Mouse (Mus musculus): ENCODE measurements around the gene Rreb1.

Gene Rreb1

DNA sequence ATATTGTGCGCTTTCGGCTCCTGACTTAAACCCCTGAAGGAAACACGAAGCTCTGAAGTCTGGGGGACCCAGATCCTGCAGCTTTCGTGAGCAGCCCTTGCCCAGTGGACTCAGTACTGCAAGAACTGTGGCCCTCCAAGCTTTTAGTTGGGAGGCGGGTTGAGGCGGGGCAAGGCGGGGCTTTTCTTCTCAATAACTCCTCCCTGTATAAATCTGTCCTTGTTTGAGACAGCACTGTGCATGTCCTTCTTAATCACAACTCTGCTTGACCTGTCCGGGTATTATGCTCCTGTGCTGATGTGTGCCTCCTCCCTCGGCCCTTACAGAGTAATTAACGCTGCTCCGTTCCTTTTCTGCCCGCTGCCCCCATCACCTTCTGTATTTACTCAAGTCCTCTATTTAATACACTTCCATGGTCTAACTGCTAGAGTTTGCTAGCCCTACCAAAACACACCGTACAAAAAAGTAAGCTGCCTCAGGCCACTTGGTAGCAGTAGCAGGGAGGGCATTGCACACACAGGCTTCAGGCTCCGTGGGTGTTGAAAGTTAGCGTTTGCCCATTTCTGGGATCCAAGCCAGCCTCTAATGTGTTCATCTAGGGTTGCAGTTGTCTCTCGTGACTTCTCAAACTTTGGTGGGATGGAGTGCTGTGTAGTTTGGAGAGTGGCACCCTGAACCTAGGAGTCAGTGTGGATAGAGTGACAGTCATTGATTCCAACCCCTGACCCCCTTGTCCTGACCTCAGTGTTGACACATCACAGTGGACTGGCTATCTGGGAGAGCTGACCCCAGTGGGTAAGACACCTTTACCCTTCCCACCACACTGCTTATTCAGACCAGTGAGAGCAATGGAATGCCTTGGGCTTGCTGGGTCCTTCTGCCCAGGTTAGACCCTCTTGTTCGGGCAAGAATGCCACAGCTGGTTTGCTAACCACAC, 164.0 kb downstream of the Rreb1 start:
- in situ Hi-C loops (cut with MseI, MboI): loop anchor here in 1 of 2 experiments (10.0 kb wide), 1 partner anchor 487 kb away; no protein-coding TSS in a partner anchor

DNA sequence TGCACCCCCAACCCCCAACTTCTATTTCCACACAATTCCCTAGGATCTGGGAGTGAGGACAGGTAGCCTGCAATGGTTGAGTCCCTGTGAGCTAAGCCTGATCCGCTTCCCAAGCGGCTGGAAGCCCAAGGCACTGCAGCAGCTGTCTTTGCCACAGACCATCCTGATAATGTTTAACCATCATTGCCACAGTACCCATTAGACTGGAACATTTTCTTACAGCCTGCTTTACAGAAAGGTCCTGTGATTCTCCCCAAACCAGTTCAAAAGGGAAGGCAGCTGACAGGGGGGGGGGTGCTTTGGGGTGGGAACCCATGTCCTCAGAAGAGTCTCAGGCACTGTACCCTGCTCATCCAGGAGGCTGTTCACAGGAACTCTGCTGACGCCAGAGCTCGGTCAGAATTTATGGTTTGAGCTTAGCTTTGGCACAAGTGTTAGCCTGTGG, 164.7 kb downstream of the Rreb1 start:
- in situ Hi-C loops (cut with MseI, MboI): loop anchor here in 1 of 2 experiments (10.0 kb wide), 1 partner anchor 488 kb away; no protein-coding TSS in a partner anchor

DNA sequence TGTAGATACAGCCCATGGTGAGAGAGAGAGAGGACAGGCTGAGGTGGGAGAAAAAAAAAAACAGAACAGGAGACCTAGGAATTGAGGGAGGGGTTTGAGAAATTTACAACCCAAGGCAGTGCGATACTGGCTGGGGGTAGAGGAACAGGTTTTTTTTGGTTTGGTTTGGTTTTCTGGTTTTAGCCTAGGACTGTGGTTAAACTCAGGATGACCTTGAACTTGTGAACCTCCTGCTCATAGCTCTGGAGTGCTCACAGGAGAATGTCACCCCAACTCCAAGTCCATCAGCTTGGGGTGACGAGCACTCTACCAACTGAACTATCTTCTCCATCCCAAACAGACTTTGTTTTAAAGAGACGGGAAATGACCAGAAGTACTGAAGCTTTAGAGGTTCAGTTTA, 165.3 kb downstream of the Rreb1 start:
- in situ Hi-C loops (cut with MseI, MboI): loop anchor here in 1 of 2 experiments (10.0 kb wide), 1 partner anchor 489 kb away; no protein-coding TSS in a partner anchor

DNA sequence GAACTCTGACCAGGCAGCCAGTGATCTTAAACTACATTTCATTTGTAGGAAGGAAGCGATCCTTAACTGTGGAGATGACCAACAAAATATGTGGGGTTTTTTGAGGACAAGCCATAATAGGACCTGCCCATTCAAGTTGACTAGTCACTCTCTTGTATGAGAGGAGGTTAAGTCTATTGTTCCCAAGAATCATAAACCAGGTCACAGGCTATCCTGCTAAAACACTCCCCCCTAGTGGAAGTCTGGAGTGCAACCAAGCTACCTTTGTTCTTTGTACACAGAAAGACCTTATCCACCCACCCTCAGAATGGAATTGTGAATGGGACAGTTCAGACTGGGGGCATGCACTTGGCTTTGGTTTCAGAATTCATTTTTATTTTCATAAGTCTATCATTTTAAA, 166.1 kb downstream of the Rreb1 start:
- in situ Hi-C loops (cut with MseI, MboI): loop anchor here in 1 of 2 experiments (10.0 kb wide), 1 partner anchor 490 kb away; no protein-coding TSS in a partner anchor

DNA sequence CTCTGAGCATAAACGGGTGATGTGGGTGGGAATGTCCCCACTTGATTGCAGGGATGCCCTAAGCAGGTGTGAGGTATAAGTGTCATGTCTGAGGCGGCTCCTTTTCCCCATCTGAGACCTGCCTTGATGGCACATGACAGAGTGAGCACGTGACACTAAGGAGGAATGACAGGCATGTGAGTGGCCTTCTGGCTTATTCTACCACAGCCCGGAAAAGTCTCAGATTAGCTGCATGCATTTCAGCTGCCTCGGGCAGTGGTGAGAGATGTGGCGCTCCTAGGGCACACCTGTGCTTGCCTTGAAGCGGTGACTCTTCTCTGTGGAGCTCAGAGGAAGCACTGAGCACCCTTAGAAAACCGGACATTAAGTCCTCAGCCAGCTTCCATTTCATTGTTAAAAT, 167.2 kb downstream of the Rreb1 start:
- in situ Hi-C loops (cut with MseI, MboI): loop anchor here in 1 of 2 experiments (10.0 kb wide), 1 partner anchor 491 kb away; no protein-coding TSS in a partner anchor

DNA sequence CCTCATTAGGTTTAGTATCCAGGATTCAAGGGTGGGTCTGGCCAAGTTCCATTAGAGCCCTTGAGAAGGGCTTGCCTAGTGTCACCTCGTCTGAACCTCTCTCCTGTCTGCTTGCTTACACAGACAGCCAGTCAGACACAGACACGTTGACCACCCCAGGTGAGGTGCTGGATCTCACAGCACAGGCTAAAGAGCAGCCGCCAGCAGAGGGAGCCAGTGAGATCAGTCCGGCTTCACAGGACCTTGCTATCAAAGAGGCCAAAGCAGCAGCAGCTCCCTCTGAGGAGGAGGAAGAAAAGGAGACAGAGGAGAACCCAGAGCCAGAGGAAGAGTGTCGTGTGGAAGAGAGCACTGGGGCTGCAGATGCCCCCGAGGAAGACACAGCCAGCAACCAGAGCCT, 168.5 kb downstream of the Rreb1 start:
- in situ Hi-C loops (cut with MseI, MboI): loop anchor here in 1 of 2 experiments (10.0 kb wide), 1 partner anchor 492 kb away; no protein-coding TSS in a partner anchor

DNA sequence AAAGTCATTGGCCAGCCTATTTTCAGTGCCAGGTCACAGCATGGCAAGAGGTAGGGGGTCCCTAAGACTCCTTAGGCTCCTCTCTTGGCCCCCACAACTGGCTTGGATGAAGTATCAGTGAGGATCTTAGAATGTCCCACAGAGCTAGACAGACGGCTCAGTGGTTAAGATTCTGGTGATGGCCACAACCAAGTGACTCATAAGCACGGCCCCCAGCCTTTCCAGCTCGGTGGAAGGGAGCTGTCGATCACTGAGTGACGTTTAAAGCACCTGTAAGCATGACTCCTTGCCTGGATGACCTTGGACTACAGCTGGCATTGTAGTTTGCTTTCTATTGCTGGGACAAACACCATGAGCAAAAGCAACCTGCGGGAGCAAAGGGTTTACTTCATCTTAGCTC, 174.8 kb downstream of the Rreb1 start:
- in situ Hi-C loops (cut with MseI, MboI): no loop called here

DNA sequence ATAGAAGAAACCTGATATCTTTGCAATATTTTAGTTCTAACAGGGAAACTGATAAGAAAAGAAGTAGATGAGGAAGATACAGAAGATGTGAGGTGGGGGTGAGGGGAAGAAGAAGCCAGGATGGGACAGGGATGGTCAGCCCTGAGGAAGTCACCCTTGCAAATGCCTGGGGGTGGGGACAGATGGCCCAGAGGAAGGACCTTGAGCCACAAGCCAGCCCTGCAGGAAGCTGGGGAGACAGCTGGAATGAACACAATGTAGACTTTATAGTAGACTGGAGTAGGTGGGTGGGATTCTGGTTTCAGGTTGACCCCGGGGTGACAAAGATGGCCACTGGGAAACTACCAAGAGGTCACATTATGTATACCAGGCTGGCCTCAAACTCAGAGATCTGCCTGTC, 176.1 kb downstream of the Rreb1 start:
- in situ Hi-C loops (cut with MseI, MboI): no loop called here

DNA sequence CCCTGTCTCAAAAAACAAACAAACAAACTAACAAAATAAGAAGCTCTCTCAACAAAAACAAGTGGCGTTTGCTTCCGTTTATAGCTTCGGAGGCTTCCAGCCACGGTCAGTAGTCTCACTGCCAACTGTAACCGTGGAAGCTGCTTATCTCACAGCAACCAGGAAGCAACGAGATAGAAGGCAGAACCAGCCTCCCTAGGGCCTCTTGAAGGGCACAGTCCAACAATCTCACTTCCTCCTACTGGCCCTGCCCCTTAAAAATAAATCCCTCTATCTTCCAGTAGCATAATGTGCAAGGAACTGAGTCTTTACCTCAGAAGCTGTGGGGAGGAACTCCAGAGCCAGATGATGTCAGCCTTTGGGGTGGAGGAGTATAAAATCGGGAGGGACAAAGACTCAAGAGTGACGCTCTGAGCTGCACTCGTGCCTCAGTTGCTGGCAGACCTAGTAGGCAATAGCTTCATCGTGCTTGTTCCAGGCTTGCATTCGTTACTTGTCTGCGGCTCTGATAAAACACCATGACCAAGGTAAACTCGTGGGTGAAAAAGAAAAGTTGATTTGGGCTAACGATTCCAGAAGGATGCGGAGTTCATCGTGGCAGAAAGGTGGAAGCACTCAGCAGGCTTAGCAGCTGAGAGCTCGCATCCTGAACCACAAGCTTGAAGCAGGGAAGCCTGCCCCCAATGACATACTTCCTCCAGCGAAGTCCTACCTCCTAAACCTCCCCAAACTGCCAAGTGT, 180.5 kb downstream of the Rreb1 start:
- in situ Hi-C loops (cut with MseI, MboI): no loop called here

DNA sequence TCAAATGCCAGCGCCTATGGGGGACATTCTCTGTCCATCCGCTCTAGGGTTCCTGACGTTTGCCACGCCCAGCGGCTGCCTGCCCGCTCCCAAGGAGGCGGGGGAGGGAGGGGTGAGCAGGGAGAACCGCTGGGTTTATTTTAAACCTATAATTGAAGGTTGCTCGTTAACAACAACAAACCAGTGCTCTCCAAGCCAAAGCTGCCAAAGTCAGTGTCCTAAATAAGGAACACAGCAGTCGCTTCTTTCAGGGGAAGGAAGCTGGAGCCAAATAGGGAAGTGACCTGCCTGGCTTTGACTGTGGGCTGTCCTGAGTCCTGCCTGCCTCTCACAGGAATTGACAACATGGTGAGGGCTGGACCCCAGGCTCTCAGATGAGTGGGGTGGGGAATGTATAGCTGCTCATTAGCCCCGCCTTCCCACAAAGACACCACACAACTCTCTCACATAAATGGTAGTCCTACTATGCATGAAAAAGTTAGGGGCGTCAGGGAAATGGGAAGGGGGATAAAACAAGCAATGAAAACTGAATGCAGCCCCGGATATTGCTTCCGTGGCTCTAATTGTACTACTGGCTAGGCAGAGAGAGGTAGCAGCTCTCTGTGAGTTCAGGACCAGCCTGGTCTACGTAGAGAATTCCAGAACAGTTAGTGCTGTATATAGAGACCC, 181.2 kb downstream of the Rreb1 start:
- in situ Hi-C loops (cut with MseI, MboI): no loop called here

DNA sequence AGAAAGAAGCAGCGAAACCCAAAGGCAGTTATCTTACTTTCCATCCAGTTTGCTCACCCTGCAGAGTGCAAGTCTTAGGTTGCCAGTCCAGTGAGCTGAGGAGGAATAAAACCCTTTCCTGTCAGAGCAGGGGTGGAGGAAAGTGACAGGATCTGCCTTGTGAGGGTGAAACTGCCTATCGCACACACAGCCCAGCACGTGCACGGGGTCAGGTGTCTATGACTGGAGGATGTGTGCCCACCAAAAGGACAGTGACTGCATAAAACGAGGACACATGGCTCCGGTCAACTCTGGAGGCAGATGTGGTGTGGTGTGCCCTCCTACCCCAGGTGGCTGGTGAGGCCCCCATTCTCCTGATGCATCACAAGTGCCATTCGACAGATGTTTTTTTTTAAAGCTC, 181.7 kb downstream of the Rreb1 start:
- in situ Hi-C loops (cut with MseI, MboI): no loop called here

DNA sequence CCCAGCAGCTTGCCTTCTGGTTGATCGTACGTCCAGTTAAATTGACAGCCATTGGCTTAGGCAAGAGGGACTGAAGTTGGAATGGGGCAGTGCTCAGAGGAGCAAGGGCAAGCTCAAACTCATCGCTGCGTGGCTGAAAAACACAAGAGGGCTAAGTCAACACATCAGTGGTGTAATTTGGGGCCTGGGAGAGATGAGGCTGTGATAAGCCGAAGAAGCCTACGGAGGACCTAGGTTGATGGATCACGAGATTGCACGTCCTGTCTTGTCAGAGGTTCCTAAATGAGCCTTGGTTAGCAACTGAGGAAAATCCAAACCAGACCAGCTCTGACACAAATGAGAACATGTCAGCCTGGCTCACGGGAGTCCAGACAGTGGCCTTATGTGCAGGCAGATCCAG, 184.3 kb downstream of the Rreb1 start:
- in situ Hi-C loops (cut with MseI, MboI): no loop called here

DNA sequence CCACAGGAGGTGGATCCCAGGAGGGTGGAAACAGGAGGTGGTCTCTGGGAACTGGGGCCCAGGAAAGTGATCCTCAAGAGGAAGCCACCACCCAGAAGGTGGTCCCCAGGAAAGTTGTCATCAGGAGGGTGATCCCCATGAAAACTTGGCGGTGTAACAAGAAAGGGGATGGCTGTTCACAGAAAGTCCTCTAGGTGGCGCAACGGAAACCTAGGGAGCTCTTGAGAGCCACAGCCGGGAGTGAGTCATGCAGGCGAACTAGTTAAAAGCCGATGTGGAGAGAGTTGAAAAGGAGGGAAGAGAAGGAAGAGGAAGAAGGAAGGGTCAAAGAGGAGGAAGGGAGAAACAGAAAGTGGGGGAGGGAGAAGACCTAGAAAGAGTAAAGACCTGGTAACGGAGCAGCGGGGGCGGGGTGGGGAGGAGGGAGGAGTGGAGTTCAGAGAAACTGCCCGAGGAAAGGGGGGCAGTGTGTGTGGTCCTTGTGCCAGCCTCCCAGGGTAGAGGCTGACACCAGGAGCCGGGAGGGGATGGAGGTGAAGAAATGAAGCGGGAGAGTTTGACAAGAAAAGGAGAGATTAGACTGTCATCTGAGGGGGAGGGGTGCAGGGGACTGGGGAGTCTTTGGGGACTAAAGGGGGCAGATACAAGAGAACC, 185.3 kb downstream of the Rreb1 start:
- in situ Hi-C loops (cut with MseI, MboI): no loop called here

DNA sequence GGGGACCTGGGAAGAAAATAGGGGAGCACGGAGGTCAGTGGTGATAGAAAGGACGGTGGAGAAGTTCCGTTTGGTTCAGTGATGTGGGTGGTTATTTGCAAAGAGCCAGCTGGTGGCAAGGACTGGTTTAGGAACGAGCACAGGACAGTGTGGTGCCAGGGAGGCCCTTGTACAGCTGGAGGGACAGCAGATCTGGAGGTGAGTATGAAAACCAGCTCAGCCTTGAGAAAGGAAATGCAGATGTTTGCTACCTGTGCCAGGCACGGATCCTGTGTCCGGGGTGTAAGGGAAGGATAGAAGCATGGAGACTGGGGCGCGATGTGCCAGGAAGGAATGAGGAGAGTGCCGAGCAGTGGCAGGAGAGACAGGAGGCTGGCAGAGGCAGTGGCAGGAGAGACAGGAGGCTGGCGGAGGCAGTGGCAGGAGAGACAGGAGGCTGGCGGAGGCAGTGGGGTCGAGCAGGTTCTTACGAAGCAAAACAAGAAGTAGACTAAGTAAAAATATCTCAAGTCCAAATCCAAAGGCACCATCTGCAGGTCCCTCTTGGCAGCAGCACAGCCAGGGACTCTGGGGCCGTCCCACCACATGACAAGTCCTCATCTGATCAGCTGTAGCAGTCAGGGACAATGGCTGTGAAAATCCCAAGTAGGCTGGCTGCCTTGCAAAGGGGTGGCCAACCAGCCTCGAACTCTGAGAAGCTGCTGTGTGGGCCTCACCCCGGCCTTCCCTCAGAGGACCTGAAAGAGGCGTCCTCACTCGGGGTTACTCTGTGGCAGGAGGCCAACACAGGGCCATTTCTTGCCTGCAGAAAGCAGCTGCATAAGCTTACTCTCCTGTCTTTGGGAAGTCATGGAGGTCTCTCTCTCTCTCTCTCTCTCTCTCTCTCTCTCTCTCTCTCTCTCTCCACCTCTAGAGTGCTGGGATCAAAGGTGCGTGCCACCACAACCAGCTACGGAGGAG, 186.2 kb downstream of the Rreb1 start:
- in situ Hi-C loops (cut with MseI, MboI): no loop called here

DNA sequence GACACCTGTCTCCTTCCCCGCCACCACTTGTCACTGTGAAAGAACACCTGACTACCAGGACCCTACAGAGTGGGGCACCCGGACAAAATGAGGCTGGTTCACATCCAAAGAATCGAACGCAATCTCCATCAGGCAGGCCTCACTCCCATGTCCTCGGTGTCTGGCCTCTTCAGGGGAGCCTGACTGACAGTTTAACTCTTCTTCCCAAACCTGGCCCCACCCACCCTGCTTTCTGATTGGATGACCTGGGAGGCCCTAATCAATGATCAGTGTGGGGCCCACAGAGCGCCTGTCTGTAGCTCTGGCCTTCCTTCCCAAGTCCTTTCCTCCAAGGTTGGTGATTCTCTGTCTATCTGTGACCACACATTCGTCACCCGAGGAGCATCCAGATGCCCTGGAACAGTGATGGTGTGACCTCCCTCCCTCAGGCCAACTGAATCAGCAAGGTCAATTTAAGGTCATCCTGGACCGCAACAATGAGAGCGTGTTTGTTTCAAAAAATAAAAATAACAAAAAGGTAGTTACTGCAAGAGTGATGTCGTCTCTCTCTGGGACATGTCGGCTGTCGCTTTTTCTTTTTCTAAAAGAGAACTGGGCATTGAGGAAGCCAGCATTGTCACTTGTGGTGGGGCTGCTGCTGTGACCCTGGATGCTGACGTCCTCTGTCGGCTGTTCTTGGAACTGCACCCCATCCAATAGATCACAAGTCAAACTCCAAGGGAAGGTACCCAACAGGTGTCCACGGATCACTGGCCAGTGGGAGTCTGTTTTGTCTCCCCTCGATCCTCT, 187.1 kb downstream of the Rreb1 start:
- in situ Hi-C loops (cut with MseI, MboI): no loop called here

DNA sequence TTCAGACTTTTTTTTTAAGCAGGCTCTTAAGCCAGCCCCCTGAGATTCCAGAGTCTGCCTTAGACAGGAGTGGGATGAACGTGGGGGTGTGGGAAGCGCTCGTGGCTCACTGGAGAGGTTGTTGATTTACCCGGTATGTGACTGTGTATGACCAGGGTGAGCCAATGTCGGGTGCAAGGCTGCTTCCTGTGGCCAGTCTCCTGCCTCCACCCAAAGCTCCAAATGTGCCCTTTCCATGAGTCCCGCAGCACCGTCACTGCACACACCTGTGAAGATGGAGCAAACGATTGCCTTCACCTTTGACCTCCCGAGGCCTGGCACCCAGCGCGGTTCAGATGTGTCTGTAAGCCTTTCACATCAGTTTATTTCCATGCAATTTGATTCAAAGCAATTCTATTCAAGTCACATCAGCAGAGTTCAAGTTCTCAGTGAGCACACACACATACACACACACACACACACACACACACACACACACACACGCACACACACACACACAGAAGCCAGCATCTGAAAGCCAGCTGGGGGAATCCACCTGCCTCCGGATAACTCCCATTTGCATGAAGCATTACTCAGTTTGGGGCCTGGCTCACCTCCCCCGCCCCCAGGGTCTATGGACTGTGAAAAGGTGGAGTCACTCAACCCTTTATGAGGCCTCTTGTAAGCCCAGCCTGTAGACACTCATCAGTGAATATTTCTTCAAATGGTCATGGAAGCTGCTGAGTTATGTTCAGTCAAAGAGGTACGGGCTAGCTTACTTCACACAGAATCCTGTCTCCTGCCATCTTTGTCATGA, 188.3 kb downstream of the Rreb1 start:
- in situ Hi-C loops (cut with MseI, MboI): no loop called here

DNA sequence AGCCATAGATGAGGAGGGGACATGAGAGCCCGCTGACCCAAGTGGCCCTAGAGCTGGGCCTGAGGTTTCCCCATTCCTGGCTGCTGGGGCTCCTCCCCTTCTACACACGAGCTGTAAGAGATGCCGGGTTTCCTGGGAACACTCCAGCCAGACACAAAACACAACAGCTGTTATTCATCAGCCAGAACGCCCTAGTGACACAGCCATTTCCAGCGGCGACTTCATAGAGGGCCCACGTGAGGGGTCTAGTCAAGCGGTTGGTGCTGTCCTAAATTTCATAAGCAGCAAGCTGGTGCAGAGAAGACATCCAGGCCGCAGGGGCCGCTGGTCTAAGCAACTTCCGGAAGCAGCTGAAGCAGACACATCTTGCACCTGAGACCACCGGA, 188.8 kb downstream of the Rreb1 start:
- in situ Hi-C loops (cut with MseI, MboI): no loop called here

DNA sequence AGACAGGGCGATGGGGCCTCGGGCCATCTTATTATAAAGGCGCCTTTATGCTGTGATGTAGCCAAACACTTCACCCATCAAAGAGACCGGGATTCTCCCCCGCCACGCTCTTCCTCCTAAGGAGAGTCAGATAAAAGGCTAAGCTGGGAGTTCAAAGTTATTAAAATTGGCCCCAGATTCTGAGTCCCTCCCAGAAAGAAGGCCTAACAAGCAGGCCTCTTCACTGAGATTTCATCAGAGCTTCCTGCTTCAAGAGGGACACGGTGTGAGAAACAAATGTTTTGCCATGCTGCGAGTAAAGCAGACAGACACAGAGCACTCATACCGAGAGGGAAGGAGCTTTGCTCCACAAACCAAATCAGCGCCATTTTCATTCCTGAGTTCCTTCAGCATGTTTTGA, 189.4 kb downstream of the Rreb1 start:
- in situ Hi-C loops (cut with MseI, MboI): no loop called here

All from mouse trophoblast stem cell (cell line).